Mouse (Mus musculus): Measurements from ENCODE around the gene Xpo4. TPM values are rescaled to one million over a fixed set of nuclear protein-coding genes. Genes with fewer than 3 reads are reported as not detected.
"Not testable (repeated sequence)": the region's sequence is repeated elsewhere in the genome, so short reads cannot be mapped to it uniquely, and the experiment has no call there.

The Xpo4 gene
- polyA plus RNA-seq, 1 experiment from 2014 or later, result 16.5 TPM

- no peak for ATAC-seq
These were observed 33.8 kb upstream of the Xpo4 start for GRCm38 (mm10) chr14:57699016-57699415.

GRCm38 (mm10) chr14:57696066-57696465 lies 30.8 kb upstream of the Xpo4 start:
- WGBS, result 94% methylated on average over 15 of the region's 15 CpGs
- H3K9ac ChIP-seq (replicated peaks), result no peak overlapping the region
- H3K27ac ChIP-seq, result no peak overlapping the region
- H3K4me3 ChIP-seq (replicated peaks), result no peak overlapping the region
- H3K9me3 ChIP-seq, result no peaks in the 10 kb centered on the region
- H3K27me3 ChIP-seq, result no peaks in the 10 kb centered on the region
- no peak for ATAC-seq
- peaks cover 60% of the 10 kb centered on the region for H3K36me3 ChIP-seq
- H3K4me2 ChIP-seq (replicated peaks), result no peak overlapping the region
- H3K4me1 ChIP-seq (replicated peaks), result no peaks in the 10 kb centered on the region

More at GRCm38 (mm10) chr14:57699016-57699415, 33.8 kb upstream of the Xpo4 start:
- Histone ChIP-seq H3K4me1 (replicated peaks) (peaks cover 6% of the 10 kb centered on the region; the same call in 1 of the 2 replicates), H3K27me3 (no peaks in the 10 kb centered on the region), H3K4me2 (replicated peaks) (no peak overlapping the region), H3K36me3 (peaks cover 47% of the 10 kb centered on the region), H3K9me3 (no peaks in the 10 kb centered on the region), H3K27ac (no peak overlapping the region), H3K4me3 (replicated peaks) (no peak overlapping the region), H3K9ac (replicated peaks) (no peak overlapping the region)
- WGBS, result 91% methylated on average over 10 of the region's 10 CpGs

GRCm38 (mm10) chr14:57695550-57695949 lies 30.3 kb upstream of the Xpo4 start:
- Histone ChIP-seq H3K36me3 (peaks cover 61% of the 10 kb centered on the region), H3K9ac (replicated peaks) (no peak overlapping the region), H3K9me3 (no peaks in the 10 kb centered on the region), H3K27me3 (no peaks in the 10 kb centered on the region), H3K4me3 (replicated peaks) (no peak overlapping the region), H3K27ac (no peak overlapping the region), H3K4me1 (replicated peaks) (no peaks in the 10 kb centered on the region), H3K4me2 (replicated peaks) (no peak overlapping the region)
- ATAC-seq, result no peak
- WGBS, result 88% methylated on average over 8 of the region's 8 CpGs

- Histone ChIP-seq H3K9me3 (no peaks in the 10 kb centered on the region), H3K27ac (no peak overlapping the region), H3K36me3 (peaks cover 51% of the 10 kb centered on the region), H3K4me3 (replicated peaks) (no peak overlapping the region), H3K4me1 (replicated peaks) (no peaks in the 10 kb centered on the region), H3K27me3 (no peaks in the 10 kb centered on the region), H3K9ac (replicated peaks) (no peak overlapping the region), H3K4me2 (replicated peaks) (no peak overlapping the region)
- WGBS, result 90% methylated on average over 16 of the region's 16 CpGs
- no peak for ATAC-seq
These were observed 29.0 kb upstream of the Xpo4 start for GRCm38 (mm10) chr14:57694246-57694645.

- no peak for ATAC-seq
- Histone ChIP-seq H3K4me3 (replicated peaks) (no peak overlapping the region), H3K27ac (no peak overlapping the region), H3K4me1 (replicated peaks) (no peaks in the 10 kb centered on the region), H3K36me3 (peaks cover 41% of the 10 kb centered on the region), H3K27me3 (no peaks in the 10 kb centered on the region), H3K9me3 (no peaks in the 10 kb centered on the region), H3K9ac (replicated peaks) (no peak overlapping the region), H3K4me2 (replicated peaks) (no peak overlapping the region)
- 91% methylated on average over 17 of the region's 17 CpGs for WGBS
These were observed 27.4 kb upstream of the Xpo4 start for GRCm38 (mm10) chr14:57692517-57693130.

- Histone ChIP-seq H3K36me3 (peaks cover 33% of the 10 kb centered on the region), H3K4me1 (replicated peaks) (no peaks in the 10 kb centered on the region), H3K9me3 (no peaks in the 10 kb centered on the region), H3K4me2 (replicated peaks) (no peak overlapping the region), H3K4me3 (replicated peaks) (no peak overlapping the region), H3K27me3 (no peaks in the 10 kb centered on the region), H3K27ac (no peak overlapping the region), H3K9ac (replicated peaks) (no peak overlapping the region)
- ATAC-seq, result no peak
- 95% methylated on average over 24 of the region's 24 CpGs for WGBS
These were observed 26.1 kb upstream of the Xpo4 start for GRCm38 (mm10) chr14:57691316-57691715.

- no peak overlapping the region for H3K27ac ChIP-seq
- ATAC-seq, result no peak
- H3K9me3 ChIP-seq, result no peaks in the 10 kb centered on the region
- WGBS, result 95% methylated on average over 8 of the region's 8 CpGs
- no peak overlapping the region for H3K4me2 ChIP-seq (replicated peaks)
- H3K4me1 ChIP-seq (replicated peaks), result no peaks in the 10 kb centered on the region
- H3K9ac ChIP-seq (replicated peaks), result no peak overlapping the region
- H3K27me3 ChIP-seq, result no peaks in the 10 kb centered on the region
- H3K4me3 ChIP-seq (replicated peaks), result no peak overlapping the region
- H3K36me3 ChIP-seq, result peaks cover 26% of the 10 kb centered on the region
These were observed 25.5 kb upstream of the Xpo4 start for GRCm38 (mm10) chr14:57690681-57691080.

GRCm38 (mm10) chr14:57688066-57688465 lies 22.8 kb upstream of the Xpo4 start:
- not testable (repeated sequence) for H3K27me3 ChIP-seq; H3K9me3 ChIP-seq; H3K27ac ChIP-seq; H3K4me2 ChIP-seq (replicated peaks); H3K9ac ChIP-seq (replicated peaks); H3K4me1 ChIP-seq (replicated peaks); H3K4me3 ChIP-seq (replicated peaks); H3K36me3 ChIP-seq; ATAC-seq
- WGBS, result 94% methylated on average over 7 of the region's 7 CpGs

GRCm38 (mm10) chr14:57687441-57687840 lies 22.2 kb upstream of the Xpo4 start:
- H3K36me3 ChIP-seq, result peaks cover 8% of the 10 kb centered on the region
- WGBS, result 90% methylated on average over 5 of the region's 5 CpGs
- H3K9ac ChIP-seq (replicated peaks), result no peak overlapping the region
- H3K9me3 ChIP-seq, result no peaks in the 10 kb centered on the region
- no peaks in the 10 kb centered on the region for H3K27me3 ChIP-seq
- no peak overlapping the region for H3K4me2 ChIP-seq (replicated peaks)
- no peak overlapping the region for H3K4me3 ChIP-seq (replicated peaks)
- H3K27ac ChIP-seq, result no peak overlapping the region
- H3K4me1 ChIP-seq (replicated peaks), result no peaks in the 10 kb centered on the region
- no peak for ATAC-seq

- no peak overlapping the region for H3K4me3 ChIP-seq (replicated peaks)
These were observed 21.4 kb upstream of the Xpo4 start for GRCm38 (mm10) chr14:57686647-57687046.

GRCm38 (mm10) chr14:57684579-57684978 lies 19.3 kb upstream of the Xpo4 start:
- H3K27ac ChIP-seq, result no peak overlapping the region

More at GRCm38 (mm10) chr14:57686647-57687046, 21.4 kb upstream of the Xpo4 start:
- no peak for ATAC-seq
- Histone ChIP-seq H3K27ac (no peak overlapping the region), H3K4me2 (replicated peaks) (no peak overlapping the region), H3K9ac (replicated peaks) (no peak overlapping the region), H3K9me3 (no peaks in the 10 kb centered on the region), H3K4me1 (replicated peaks) (no peaks in the 10 kb centered on the region), H3K36me3 (peaks cover 6% of the 10 kb centered on the region), H3K27me3 (no peaks in the 10 kb centered on the region)
- 83% methylated on average over 6 of the region's 6 CpGs for WGBS

GRCm38 (mm10) chr14:57682751-57683150 lies 17.5 kb upstream of the Xpo4 start:
- H3K27me3 ChIP-seq, result no peaks in the 10 kb centered on the region
- H3K36me3 ChIP-seq, result no peaks in the 10 kb centered on the region
- H3K9ac ChIP-seq (replicated peaks), result no peak overlapping the region
- no peak overlapping the region for H3K4me2 ChIP-seq (replicated peaks)
- no peaks in the 10 kb centered on the region for H3K9me3 ChIP-seq
- no peaks in the 10 kb centered on the region for H3K4me1 ChIP-seq (replicated peaks)
- WGBS, result 90% methylated on average over 4 of the region's 4 CpGs
- no peak overlapping the region for H3K4me3 ChIP-seq (replicated peaks)
- ATAC-seq, result no peak
- no peak overlapping the region for H3K27ac ChIP-seq

More at GRCm38 (mm10) chr14:57684579-57684978, 19.3 kb upstream of the Xpo4 start:
- Histone ChIP-seq H3K36me3 (no peaks in the 10 kb centered on the region), H3K4me2 (replicated peaks) (no peak overlapping the region), H3K27me3 (no peaks in the 10 kb centered on the region), H3K9ac (replicated peaks) (no peak overlapping the region), H3K4me3 (replicated peaks) (no peak overlapping the region), H3K9me3 (no peaks in the 10 kb centered on the region), H3K4me1 (replicated peaks) (no peaks in the 10 kb centered on the region)
- ATAC-seq, result no peak; the same call in 1 of the 2 replicates
- WGBS, result 13% methylated on average over 1 of the region's 1 CpGs

GRCm38 (mm10) chr14:57679958-57680535 lies 14.8 kb upstream of the Xpo4 start:
- no peak overlapping the region for H3K9ac ChIP-seq (replicated peaks)
- no peaks in the 10 kb centered on the region for H3K36me3 ChIP-seq

More at GRCm38 (mm10) chr14:57679958-57680535, 14.8 kb upstream of the Xpo4 start:
- ATAC-seq, result peak; percentile 89
- Histone ChIP-seq H3K27ac (no peak overlapping the region), H3K4me1 (replicated peaks) (no peaks in the 10 kb centered on the region), H3K4me2 (replicated peaks) (no peak overlapping the region), H3K9me3 (no peaks in the 10 kb centered on the region), H3K4me3 (replicated peaks) (no peak overlapping the region), H3K27me3 (no peaks in the 10 kb centered on the region)
- 43% methylated on average over 5 of the region's 5 CpGs for WGBS

Measured in midbrain, embryonic 13.5 days (tissue).